Mouse (Mus musculus): Measurements from ENCODE around the gene Rnf207. TPM values are rescaled to one million over a fixed set of nuclear protein-coding genes. Genes with fewer than 3 reads are reported as not detected.

Rnf207 gene
- polyA plus RNA-seq (2017; shearing (Covaris generic)): under 1 TPM in 1 of 2 experiments, not detected in 1; 0.31 TPM

DNA sequence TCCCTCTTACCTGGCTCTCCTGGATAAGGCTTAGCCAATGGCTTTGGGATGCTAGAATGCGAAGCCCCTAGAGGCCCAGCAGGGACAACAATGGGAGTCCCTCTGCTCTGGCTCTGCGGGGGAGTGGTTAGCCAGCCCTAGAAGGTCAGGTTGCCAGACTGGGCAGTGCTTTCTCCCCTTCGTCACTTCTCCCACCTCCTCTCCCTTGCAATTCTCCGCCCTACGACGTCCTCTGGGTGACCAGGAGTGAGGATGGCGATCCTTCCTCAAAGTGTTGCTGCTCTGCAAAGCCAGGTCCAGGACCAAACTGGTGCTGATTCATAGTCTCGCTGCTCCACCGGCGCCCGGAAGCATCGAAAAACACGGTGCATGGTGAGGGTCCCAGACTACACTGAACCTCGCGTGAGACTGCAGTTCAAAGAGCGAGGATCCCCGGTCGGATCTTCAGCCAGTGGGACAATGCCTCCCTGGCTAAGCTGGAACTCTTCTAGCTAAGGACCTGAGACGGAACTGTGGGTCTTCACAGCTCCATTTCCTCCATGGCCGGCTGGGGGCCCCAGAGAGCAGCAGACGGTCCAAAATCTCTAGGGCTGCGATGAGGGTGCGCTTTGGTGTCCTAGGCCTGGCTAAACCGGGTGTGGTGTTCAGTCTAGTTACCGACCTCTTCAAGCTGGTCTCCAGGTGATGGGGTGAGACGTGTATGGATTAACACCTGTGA is at the start of gene Rnf207:
TSS of gene Rnf207 (minus strand) at position 477 of the 718 bp plus-strand sequence.

DNA sequence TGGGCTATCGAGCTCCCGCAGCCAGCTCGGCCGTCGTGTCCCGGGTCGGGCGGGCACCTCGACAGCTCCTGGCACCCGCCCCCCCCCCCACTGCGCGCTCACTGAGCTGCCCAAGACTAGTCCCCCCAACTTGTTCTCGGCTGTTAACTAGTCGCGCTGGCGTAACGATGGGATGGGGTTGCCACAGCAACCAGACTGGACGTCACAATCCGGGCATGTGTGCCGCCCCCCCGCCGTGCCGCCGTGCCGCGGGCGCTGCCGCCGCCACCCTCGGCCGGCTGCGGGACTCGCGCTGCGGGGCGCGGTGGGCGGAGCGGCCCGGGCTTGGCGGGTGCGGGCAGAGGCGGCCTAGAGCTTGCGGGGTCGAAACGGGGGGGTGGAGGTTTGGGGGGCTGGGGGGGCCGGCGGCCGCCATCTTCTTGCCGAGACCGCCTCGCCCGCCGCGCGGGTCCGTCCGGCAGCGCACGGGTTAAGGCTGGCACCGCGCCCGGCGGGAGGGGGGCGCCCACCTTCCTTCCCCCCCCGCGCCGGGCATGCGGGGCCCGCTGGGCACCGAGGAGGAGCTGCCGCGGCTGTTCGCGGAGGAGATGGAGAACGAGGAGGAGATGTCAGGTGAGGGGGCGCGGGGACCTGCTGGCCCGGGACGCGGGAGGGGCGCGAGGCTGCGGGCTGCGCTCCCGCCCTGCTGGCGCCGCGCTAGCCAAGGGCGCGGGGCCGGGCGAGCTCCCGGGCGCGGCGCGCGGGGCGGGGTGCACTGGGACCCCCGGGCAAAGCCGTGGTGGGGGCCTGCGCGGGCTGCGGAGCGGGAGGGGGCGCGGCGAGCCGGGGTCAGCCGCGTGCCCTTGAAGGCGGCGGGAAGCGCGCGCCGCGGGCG is 19.9 kb upstream of the Rnf207 start, which contains the start of gene Chd5:
TSS of gene Chd5 (plus strand) at position 233 of the 874 bp plus-strand sequence.

DNA sequence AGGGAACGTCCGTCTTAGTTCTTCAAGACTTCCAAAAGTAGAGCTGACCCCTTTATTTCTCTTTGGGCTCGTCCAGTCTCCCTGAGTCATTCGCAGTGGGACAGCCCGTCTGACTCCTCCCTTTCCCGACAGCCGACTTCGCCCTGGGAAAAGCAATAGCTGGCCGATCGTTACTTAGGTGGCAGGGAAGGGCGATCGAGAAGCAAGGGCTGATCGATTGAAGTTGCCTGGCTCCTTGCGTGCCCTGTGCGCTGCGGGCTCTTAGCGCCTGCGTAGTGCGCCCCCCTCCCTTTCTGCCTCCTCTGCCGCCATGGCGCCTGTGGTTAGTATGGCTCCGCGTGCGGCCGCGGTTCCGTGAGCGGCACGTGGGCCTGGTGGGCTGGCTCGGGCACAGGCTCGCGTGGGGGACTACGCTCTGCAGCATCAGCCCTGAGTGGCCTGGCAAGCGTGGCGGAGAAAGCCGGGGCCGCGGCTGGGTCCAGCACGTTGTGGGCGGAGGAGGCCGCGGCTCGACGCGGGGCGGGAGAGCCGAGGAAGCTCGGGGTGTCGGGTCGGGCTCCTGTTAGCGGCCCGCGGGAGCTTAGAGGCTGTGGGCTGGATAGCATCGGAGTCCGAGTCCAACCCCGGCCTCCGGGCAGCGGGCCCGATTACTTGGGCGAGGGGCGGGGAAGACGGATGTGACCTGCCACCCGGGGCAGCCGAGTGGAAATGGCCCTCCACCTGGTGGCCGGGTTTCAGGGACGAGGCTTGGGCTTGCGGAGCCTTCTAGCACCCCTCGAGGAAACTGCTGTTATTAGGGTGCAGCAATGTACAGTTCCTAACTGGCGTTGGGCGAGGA is 7.0 kb upstream of the Rnf207 start, which contains the start of gene Rpl22:
TSS of gene Rpl22 (plus strand) at position 169 of the 838 bp plus-strand sequence.

DNA sequence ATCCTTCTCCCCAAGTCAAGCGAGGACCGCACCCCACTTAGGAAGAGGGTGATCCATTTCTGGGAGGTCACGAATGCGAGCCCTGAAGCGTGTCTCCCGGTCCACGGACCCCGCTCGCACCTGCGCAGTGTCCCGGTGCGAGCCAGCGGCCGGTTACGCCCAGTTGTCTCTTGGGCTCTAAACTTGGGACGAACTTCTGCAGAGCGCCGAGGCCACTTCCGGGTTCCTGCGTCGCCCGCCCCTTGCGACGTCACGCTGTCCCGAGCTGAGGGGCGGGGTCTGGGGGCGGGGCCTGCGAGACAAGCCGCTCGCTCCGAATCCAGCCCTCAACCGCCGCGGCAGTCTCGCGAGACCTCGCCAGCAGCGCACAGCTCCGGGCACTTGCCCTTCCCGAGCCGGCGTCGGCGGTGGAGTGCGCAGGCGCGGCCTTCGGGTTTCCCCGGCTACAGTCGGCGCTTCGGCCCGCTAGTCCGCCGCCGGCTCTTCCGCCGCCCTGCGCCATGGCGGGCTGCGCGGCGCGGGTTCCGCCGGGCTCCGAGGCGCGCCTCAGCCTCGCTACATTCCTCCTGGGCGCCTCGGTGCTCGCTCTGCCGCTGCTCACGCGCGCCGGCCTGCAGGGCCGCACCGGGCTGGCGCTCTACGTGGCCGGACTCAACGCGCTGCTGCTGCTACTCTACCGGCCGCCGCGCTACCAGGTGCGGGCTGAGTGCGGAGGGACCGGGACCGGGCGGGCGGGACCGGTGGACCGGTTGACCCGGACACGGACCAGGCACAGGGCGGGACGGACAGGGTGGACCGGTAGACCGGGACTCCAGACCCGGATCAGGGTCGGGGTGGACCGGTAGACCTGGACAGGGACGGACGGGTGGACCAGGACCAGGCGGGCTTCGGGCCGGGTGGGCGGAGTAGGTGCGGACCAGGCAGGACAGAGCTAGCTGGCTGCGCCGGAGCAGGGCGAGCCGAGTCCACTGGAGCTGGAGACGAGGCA is 21.6 kb downstream of the Rnf207 start, which contains the start of gene Icmt:
TSS of gene Icmt (plus strand) at position 354 of the 988 bp plus-strand sequence.

DNA sequence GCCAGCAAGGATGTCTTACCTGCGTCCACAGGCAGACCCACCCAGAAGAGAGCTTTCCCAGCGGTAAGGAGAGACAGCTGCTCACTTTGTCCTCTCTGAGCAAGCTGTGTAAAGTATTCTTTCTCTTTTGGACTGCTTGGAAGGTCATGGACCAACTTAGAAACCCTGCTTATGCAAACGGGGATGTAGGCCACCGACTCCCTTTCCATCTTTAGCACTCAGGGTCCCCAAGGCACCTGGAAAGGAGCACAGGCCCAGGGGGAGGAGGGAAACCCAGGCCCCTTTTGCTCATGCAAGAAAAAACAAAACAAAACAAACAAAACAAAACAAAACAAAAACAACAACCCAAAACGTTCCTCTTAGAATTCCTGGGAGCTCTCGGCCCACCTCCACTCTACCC is 27.2 kb downstream of the Rnf207 start, which contains the start of gene Hes3:
TSS of gene Hes3 (minus strand) at position 101 of the 400 bp plus-strand sequence.

DNA sequence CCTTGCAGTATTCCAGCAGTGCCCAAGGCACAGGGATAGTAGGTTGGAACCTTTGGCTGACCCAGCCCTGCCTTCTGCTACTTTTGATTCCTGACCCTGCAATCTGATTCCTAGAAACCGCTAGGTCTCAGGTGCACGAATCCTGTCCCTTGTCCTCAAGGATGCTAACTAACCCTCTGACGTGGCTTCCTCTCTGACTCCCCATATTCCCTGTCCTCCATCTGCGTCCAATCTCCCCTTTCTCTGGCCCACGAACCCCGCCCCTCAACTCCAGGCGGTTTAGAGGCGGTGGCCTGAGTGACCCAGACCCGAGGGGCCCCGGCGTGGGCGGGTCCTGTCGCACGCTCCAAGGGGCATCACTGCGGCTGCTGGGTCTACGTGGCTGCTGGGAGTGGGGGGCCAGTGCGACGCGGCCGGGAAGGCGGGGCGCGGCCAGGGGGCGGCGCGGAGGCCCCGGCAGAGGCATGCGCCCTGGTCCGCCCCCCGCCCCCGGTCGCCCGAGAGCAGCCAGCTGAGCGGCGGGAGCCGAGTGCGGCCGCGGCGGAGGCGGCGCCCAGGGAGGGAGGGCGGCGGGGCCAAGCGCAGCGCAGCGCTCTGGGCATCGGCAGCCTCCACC is 45.1 kb downstream of the Rnf207 start, which contains the start of gene Gpr153:
TSS of gene Gpr153 (plus strand) at position 612 of the 616 bp plus-strand sequence.

Other genes with a start within 250 kb of the Rnf207 start
- 1 to 10 TPM; 6.9 to 9.2 TPM for gene Plekhg5, start 246.5 kb downstream of the Rnf207 start, polyA plus RNA-seq (2017; shearing (Covaris generic))
- gene Tnfrsf25, start 203.1 kb downstream of the Rnf207 start, polyA plus RNA-seq (2017; shearing (Covaris generic)): 100 to 1,000 TPM; 104 to 200 TPM
- gene Espn, start 166.6 kb downstream of the Rnf207 start, polyA plus RNA-seq (2017; shearing (Covaris generic)): 10 to 100 TPM; 22.4 to 22.6 TPM
- under 1 TPM in 1 of 2 experiments, not detected in 1; 0.17 TPM for gene Hes2, start 160.1 kb downstream of the Rnf207 start, polyA plus RNA-seq (2017; shearing (Covaris generic))
- gene Acot7, start 140.9 kb downstream of the Rnf207 start, polyA plus RNA-seq (2017; shearing (Covaris generic)): 100 to 1,000 TPM in 1 of 2 experiments, 10 to 100 TPM in 1; 53.7 to 161 TPM
- under 1 TPM; 0.20 to 0.23 TPM for gene Gpr153, start 44.8 kb downstream of the Rnf207 start, polyA plus RNA-seq (2017; shearing (Covaris generic))
- under 1 TPM in 1 of 2 experiments, not detected in 1; 0.18 TPM for gene Hes3, start 27.3 kb downstream of the Rnf207 start, polyA plus RNA-seq (2017; shearing (Covaris generic))
- 10 to 100 TPM; 13.3 to 19.7 TPM for gene Icmt, start 21.8 kb downstream of the Rnf207 start, polyA plus RNA-seq (2017; shearing (Covaris generic))
- 100 to 1,000 TPM; 425 to 627 TPM for gene Rpl22, start 6.7 kb upstream of the Rnf207 start, polyA plus RNA-seq (2017; shearing (Covaris generic))
- gene Chd5, start 19.7 kb upstream of the Rnf207 start, polyA plus RNA-seq (2017; shearing (Covaris generic)): under 1 TPM; 0.02 to 0.10 TPM
- under 1 TPM in 1 of 2 experiments, not detected in 1; 0.37 TPM for gene Nphp4, start 157.7 kb upstream of the Rnf207 start, polyA plus RNA-seq (2017; shearing (Covaris generic))
- 100 to 1,000 TPM; 105 to 145 TPM for gene Kcnab2, start 158.9 kb upstream of the Rnf207 start, polyA plus RNA-seq (2017; shearing (Covaris generic))